Mouse (Mus musculus) hindbrain, embryonic 12.5 days (tissue): ENCODE measurements around the gene Crybg3. TPM values are rescaled to one million over a fixed set of nuclear protein-coding genes. Genes with fewer than 3 reads are reported as not detected.

Experiments
- ATAC-seq: fragments of 200-750 bp; cut with Nextera tagmentation; 2 replicates; pipeline ENCODE4 v1.8.0; 2017; ENCODE audit warnings: moderate TSS enrichment; ENCODE audit not compliant: low FRiP score
- H3K27ac ChIP-seq: fragments of 300-500 bp; sonication (generic); 2 replicates; pipeline ENCODE4 v1.5.1; 2016; ENCODE audit warnings: mild to moderate bottlenecking
- H3K27me3 ChIP-seq: fragments of 300-500 bp; sonication (generic); 2 replicates; pipeline ENCODE4 v1.6.1; 2016; ENCODE audit warnings: mild to moderate bottlenecking
- H3K36me3 ChIP-seq: fragments of 300-500 bp; sonication (generic); 2 replicates; pipeline ENCODE4 v1.6.1; 2016; ENCODE audit warnings: mild to moderate bottlenecking
- H3K4me1 ChIP-seq: fragments of 300-500 bp; sonication (generic); 2 replicates; pipeline ENCODE4 v1.6.1; 2016
- H3K4me2 ChIP-seq: fragments of 300-500 bp; sonication (generic); replicated peaks from 2 replicates; pipeline ENCODE4 v1.6.1; 2016; ENCODE audit warnings: mild to moderate bottlenecking
- H3K4me3 ChIP-seq: fragments of 300-500 bp; sonication (generic); 2 replicates; pipeline ENCODE4 v1.5.1; 2016; ENCODE audit warnings: mild to moderate bottlenecking
- H3K9ac ChIP-seq: fragments of 300-500 bp; sonication (generic); 2 replicates; pipeline ENCODE4 v1.6.1; 2016; ENCODE audit warnings: mild to moderate bottlenecking, moderate library complexity
- H3K9me3 ChIP-seq: fragments of 300-500 bp; sonication (generic); replicated peaks from 2 replicates; pipeline ENCODE4 v1.6.1; 2016; ENCODE audit warnings: mild to moderate bottlenecking
- WGBS: fragments of 180-500 bp; shearing (Covaris S2); methylation state at CpG from one replicate; pipeline ENCODE4 v1.1.7; 2016; 5-methylcytosine and 5-hydroxymethylcytosine counted together
- polyA plus RNA-seq: library from polyadenylated mRNA; unstranded; fragments of >200 nt; fragmentation: Nextera tagmentation; extraction: Ambion mirVana; gene quantifications from 2 replicates; pipeline ENCODE4 v1.2.1, GENCODE M21; 2016

Gene Crybg3
- polyA plus RNA-seq, 1 experiment from 2014 or later = 5.9 TPM

- H3K4me1 ChIP-seq = 0 out of 2 replicates have a peak, but pooled peaks cover 2% of the 10 kb centered on the region
- no peak overlapping the region for H3K9ac ChIP-seq
- H3K36me3 ChIP-seq = no peaks in the 10 kb centered on the region
- H3K4me3 ChIP-seq = no peak overlapping the region
- H3K9me3 ChIP-seq = no peaks in the 10 kb centered on the region
- H3K27me3 ChIP-seq = no peaks in the 10 kb centered on the region
- H3K4me2 ChIP-seq = no peak overlapping the region
- 95% methylated on average over 8 of the region's 8 CpGs for WGBS
- no peak overlapping the region for H3K27ac ChIP-seq
- no peak for ATAC-seq
These were observed 30.0 kb downstream of the Crybg3 start for GRCm38 (mm10) chr16:59570807-59571206.

- Histone ChIP-seq H3K9me3 (no peaks in the 10 kb centered on the region), H3K36me3 (no peaks in the 10 kb centered on the region), H3K4me3 (no peak overlapping the region), H3K9ac (no peak overlapping the region), H3K27me3 (no peaks in the 10 kb centered on the region), H3K27ac (no peak overlapping the region), H3K4me2 (no peak overlapping the region), H3K4me1 (0 out of 2 replicates have a peak, but pooled peaks cover 2% of the 10 kb centered on the region)
- WGBS = 79% methylated on average over 8 of the region's 8 CpGs
- ATAC-seq = no peak
These were observed 30.9 kb downstream of the Crybg3 start for GRCm38 (mm10) chr16:59569837-59570236.

- Histone ChIP-seq H3K4me1 (0 out of 2 replicates have a peak, but pooled peaks cover 2% of the 10 kb centered on the region), H3K9me3 (no peaks in the 10 kb centered on the region), H3K36me3 (no peaks in the 10 kb centered on the region), H3K27me3 (no peaks in the 10 kb centered on the region), H3K4me3 (no peak overlapping the region), H3K9ac (no peak overlapping the region), H3K27ac (no peak overlapping the region), H3K4me2 (no peak overlapping the region)
- WGBS = 74% methylated on average over 9 of the region's 10 CpGs
- ATAC-seq = no peak
These were observed 32.9 kb downstream of the Crybg3 start for GRCm38 (mm10) chr16:59567721-59568381.

GRCm38 (mm10) chr16:59566437-59566836 lies 34.3 kb downstream of the Crybg3 start:
- 81% methylated on average over 4 of the region's 4 CpGs for WGBS
- Histone ChIP-seq H3K9me3 (no peaks in the 10 kb centered on the region), H3K4me1 (0 out of 2 replicates have a peak, but pooled peaks cover 2% of the 10 kb centered on the region), H3K36me3 (no peaks in the 10 kb centered on the region), H3K9ac (no peak overlapping the region), H3K27ac (no peak overlapping the region), H3K4me3 (no peak overlapping the region), H3K27me3 (no peaks in the 10 kb centered on the region), H3K4me2 (no peak overlapping the region)
- no peak for ATAC-seq

GRCm38 (mm10) chr16:59565631-59566030 lies 35.1 kb downstream of the Crybg3 start:
- Histone ChIP-seq H3K27ac (no peak overlapping the region), H3K4me2 (no peak overlapping the region), H3K9ac (no peak overlapping the region), H3K36me3 (no peaks in the 10 kb centered on the region), H3K4me1 (0 out of 2 replicates have a peak, but pooled peaks cover 2% of the 10 kb centered on the region), H3K27me3 (no peaks in the 10 kb centered on the region), H3K4me3 (no peak overlapping the region), H3K9me3 (no peaks in the 10 kb centered on the region)
- 54% methylated on average over 2 of the region's 2 CpGs for WGBS
- no peak for ATAC-seq

GRCm38 (mm10) chr16:59564025-59564424 lies 36.8 kb downstream of the Crybg3 start:
- no peaks in the 10 kb centered on the region for H3K27me3 ChIP-seq
- no peak for ATAC-seq
- no peaks in the 10 kb centered on the region for H3K36me3 ChIP-seq
- H3K4me1 ChIP-seq = no peaks in the 10 kb centered on the region
- H3K9me3 ChIP-seq = no peaks in the 10 kb centered on the region
- no peak overlapping the region for H3K4me3 ChIP-seq
- H3K27ac ChIP-seq = no peak overlapping the region
- no peak overlapping the region for H3K4me2 ChIP-seq
- 73% methylated on average over 5 of the region's 5 CpGs for WGBS
- no peak overlapping the region for H3K9ac ChIP-seq

GRCm38 (mm10) chr16:59559300-59560200 lies 41.2 kb downstream of the Crybg3 start:
- ATAC-seq = no peak
- no peaks in the 10 kb centered on the region for H3K27me3 ChIP-seq
- H3K4me3 ChIP-seq = no peak overlapping the region
- H3K36me3 ChIP-seq = peaks cover 6% of the 10 kb centered on the region; the same call in 1 of the 2 replicates
- H3K27ac ChIP-seq = no peak overlapping the region
- no peak overlapping the region for H3K9ac ChIP-seq
- H3K9me3 ChIP-seq = no peaks in the 10 kb centered on the region
- H3K4me2 ChIP-seq = no peak overlapping the region
- no peaks in the 10 kb centered on the region for H3K4me1 ChIP-seq
- 76% methylated on average over 22 of the region's 22 CpGs for WGBS

- Histone ChIP-seq H3K4me2 (no peak overlapping the region), H3K4me3 (no peak overlapping the region), H3K27ac (no peak overlapping the region), H3K4me1 (no peaks in the 10 kb centered on the region), H3K9me3 (no peaks in the 10 kb centered on the region), H3K9ac (no peak overlapping the region), H3K36me3 (peaks cover 7% of the 10 kb centered on the region; the same call in 1 of the 2 replicates), H3K27me3 (no peaks in the 10 kb centered on the region)
- WGBS = 93% methylated on average over 10 of the region's 10 CpGs
- ATAC-seq = no peak
These were observed 41.9 kb downstream of the Crybg3 start for GRCm38 (mm10) chr16:59558916-59559299.

GRCm38 (mm10) chr16:59553490-59554161 lies 47.2 kb downstream of the Crybg3 start:
- Histone ChIP-seq H3K9ac (no peak overlapping the region), H3K4me1 (0 out of 2 replicates have a peak, but pooled peaks cover under 1% of the 10 kb centered on the region), H3K4me3 (no peak overlapping the region), H3K9me3 (no peaks in the 10 kb centered on the region), H3K4me2 (no peak overlapping the region), H3K36me3 (peaks cover 7% of the 10 kb centered on the region; the same call in 1 of the 2 replicates), H3K27me3 (no peaks in the 10 kb centered on the region), H3K27ac (no peak overlapping the region)
- ATAC-seq = no peak
- 83% methylated on average over 12 of the region's 12 CpGs for WGBS

GRCm38 (mm10) chr16:59551507-59551906 lies 49.3 kb downstream of the Crybg3 start:
- no peak overlapping the region for H3K27ac ChIP-seq
- H3K4me2 ChIP-seq = no peak overlapping the region
- peaks cover 7% of the 10 kb centered on the region; the same call in 1 of the 2 replicates for H3K36me3 ChIP-seq
- no peak overlapping the region for H3K9ac ChIP-seq
- ATAC-seq = no peak
- H3K9me3 ChIP-seq = no peaks in the 10 kb centered on the region
- WGBS = 79% methylated on average over 5 of the region's 5 CpGs
- H3K4me3 ChIP-seq = no peak overlapping the region
- peaks cover 13% of the 10 kb centered on the region for H3K4me1 ChIP-seq
- no peaks in the 10 kb centered on the region for H3K27me3 ChIP-seq

- 0 out of 2 replicates have a peak, but pooled peaks cover 1% of the 10 kb centered on the region for H3K36me3 ChIP-seq
- no peaks in the 10 kb centered on the region for H3K9me3 ChIP-seq
- 86% methylated on average over 15 of the region's 15 CpGs for WGBS
- H3K27me3 ChIP-seq = no peaks in the 10 kb centered on the region
- peak; percentile 79 for ATAC-seq
- no peak overlapping the region for H3K9ac ChIP-seq
- H3K4me1 ChIP-seq = peaks cover 13% of the 10 kb centered on the region
- H3K4me3 ChIP-seq = no peak overlapping the region
- no peak overlapping the region for H3K4me2 ChIP-seq
- H3K27ac ChIP-seq = no peak overlapping the region
These were observed 51.1 kb downstream of the Crybg3 start for GRCm38 (mm10) chr16:59549631-59550030.

- Histone ChIP-seq H3K9me3 (no peaks in the 10 kb centered on the region), H3K4me2 (no peak overlapping the region), H3K4me3 (no peak overlapping the region), H3K27me3 (no peaks in the 10 kb centered on the region), H3K4me1 (peaks cover 13% of the 10 kb centered on the region), H3K27ac (no peak overlapping the region), H3K36me3 (no peaks in the 10 kb centered on the region), H3K9ac (no peak overlapping the region)
- 95% methylated on average over 4 of the region's 4 CpGs for whole genome bisulfite sequencing
- ATAC-seq = no peak
These were observed 52.2 kb downstream of the Crybg3 start for GRCm38 (mm10) chr16:59548582-59548947.
